Mouse (Mus musculus) kidney, adult 11 months (tissue): Measurements from ENCODE around the gene Ubtf.
A peak's percentile ranks its signal among the peaks of the same experiment; 100 is the strongest.

Experiments
- DNase-seq: peaks from one replicate; pipeline ENCODE4 v3.0.0; 2022

Ubtf gene

GRCm38 (mm10) chr11:102344458-102344857 lies 24.9 kb upstream of the Ubtf start:
- DNase-seq, result no peak

- DNase-seq, result no peak
These were observed 23.2 kb upstream of the Ubtf start for GRCm38 (mm10) chr11:102342742-102343141.

GRCm38 (mm10) chr11:102341101-102341500 lies 21.6 kb upstream of the Ubtf start:
- DNase-seq, result no peak

GRCm38 (mm10) chr11:102339624-102340023 lies 20.1 kb upstream of the Ubtf start:
- DNase-seq, result no peak

GRCm38 (mm10) chr11:102339195-102339594 lies 19.7 kb upstream of the Ubtf start:
- peak; percentile 30 for DNase-seq

- DNase-seq, result peak; percentile 87
These were observed 19.0 kb upstream of the Ubtf start for GRCm38 (mm10) chr11:102338561-102338960.

- DNase-seq, result no peak
These were observed 18.4 kb upstream of the Ubtf start for GRCm38 (mm10) chr11:102337921-102338320.

- no peak for DNase-seq
These were observed 16.6 kb upstream of the Ubtf start for GRCm38 (mm10) chr11:102336191-102336590.

GRCm38 (mm10) chr11:102334973-102335700 lies 15.6 kb upstream of the Ubtf start:
- no peak for DNase-seq

GRCm38 (mm10) chr11:102334010-102334409 lies 14.5 kb upstream of the Ubtf start:
- no peak for DNase-seq

- DNase-seq, result no peak
These were observed 13.5 kb upstream of the Ubtf start for GRCm38 (mm10) chr11:102333061-102333460.

GRCm38 (mm10) chr11:102331806-102332205 lies 12.3 kb upstream of the Ubtf start:
- no peak for DNase-seq

- DNase-seq, result no peak
These were observed 10.5 kb upstream of the Ubtf start for GRCm38 (mm10) chr11:102330039-102330438.

- no peak for DNase-seq
These were observed 10.0 kb upstream of the Ubtf start for GRCm38 (mm10) chr11:102329518-102329917.

GRCm38 (mm10) chr11:102327839-102328238 lies 8.3 kb upstream of the Ubtf start:
- DNase-seq, result no peak

- DNase-seq, result no peak
These were observed 7.7 kb upstream of the Ubtf start for GRCm38 (mm10) chr11:102327250-102327649.

- no peak for DNase-seq
These were observed 4.0 kb upstream of the Ubtf start for GRCm38 (mm10) chr11:102323516-102323915.

- no peak for DNase-seq
These were observed 2.4 kb upstream of the Ubtf start for GRCm38 (mm10) chr11:102321931-102322330.

GRCm38 (mm10) chr11:102320686-102321005 lies 1.1 kb upstream of the Ubtf start:
- peak; percentile 66 for DNase-seq

- DNase-seq, result peak; percentile 88
These were observed 571 bp upstream of the Ubtf start for GRCm38 (mm10) chr11:102319941-102320685.

GRCm38 (mm10) chr11:102318576-102319409 lies 749 bp downstream of the Ubtf start:
- peak; percentile 56 for DNase-seq

GRCm38 (mm10) chr11:102317901-102318575 lies 1.5 kb downstream of the Ubtf start:
- DNase-seq, result peak; percentile 74
